ENCODE assay signal across 11 mouse cellular contexts in genomic region chr5:74998716-74999512, GRCm38 (mm10). TPM values are rescaled to one million over a fixed set of nuclear protein-coding genes. Genes with fewer than 3 reads are reported as not detected.
A peak's percentile ranks its signal among the peaks of the same experiment; 100 is the strongest.
DNase-seq lines count a peak whose midpoint lies in the region; ATAC-seq lines count a peak whose summit lies in the region.
"Had no signal": no experiment of that assay in that cellular context is flagged by ENCODE, and none has a peak within 500 bp of the region (broad histone marks: within the 10 kb centered on the region; RNA-seq: fewer than 3 reads in every experiment).

No protein-coding gene starts in this region.

- no peaks in the 10 kb centered on the region for H3K9me3 ChIP-seq in forebrain, embryonic 11.5 days (ENCODE audit: control insufficient read depth, low read length)

- DNase-seq in right cerebral cortex, postnatal 10 days (ENCODE audit: low spot score in 2 of 2) = peak; percentile 44 to 55
- no peak for DNase-seq in right cerebral cortex, postnatal 4 days
- DNase-seq in forebrain, embryonic 11.5 days (ENCODE audit: low spot score) = peak; percentile 84
- DNase-seq in mesoderm, embryonic 11.5 days (ENCODE audit: low read depth, low spot score) = peak; percentile 74
- no peak for DNase-seq in ovary, postnatal 36 days (ENCODE audit: low spot score)
- DNase-seq in gastrocnemius, adult 8-10 months (ENCODE audit: low spot score in 2 of 2) = no peak
- no peak for DNase-seq in liver
- DNase-seq: adrenal gland, postnatal 36 days; cerebellum, postnatal 36 days; gastrocnemius, adult 2 months; heart, postnatal 14 days had no signal

- H3K27ac ChIP-seq in forebrain, embryonic 11.5 days (ENCODE audit: low read depth, low read length) = peak overlapping the region; percentile 55; the same call in 1 of the 2 replicates
- H3K27ac ChIP-seq: gastrocnemius, adult 2 months had no signal

- peaks cover 11% of the 10 kb centered on the region; the same call in 1 of the 2 replicates for H3K4me1 ChIP-seq in forebrain, embryonic 11.5 days (replicated peaks; ENCODE audit: control insufficient read depth, insufficient read depth, low read length)

- 0 out of 2 replicates have a peak overlapping the region, but pooled peaks have one; percentile 2 for H3K4me2 ChIP-seq in forebrain, embryonic 11.5 days (ENCODE audit: low read depth, low read length, severe bottlenecking)

- ATAC-seq in forebrain, embryonic 11.5 days (replicated peaks; ENCODE audit: low FRiP score) = peak; percentile 94

- H3K9ac ChIP-seq in forebrain, embryonic 11.5 days (ENCODE audit: low read length) = no peak overlapping the region

- WGBS in forebrain, embryonic 11.5 days = 11% methylated on average over 12 of the region's 12 CpGs

- peaks cover 3% of the 10 kb centered on the region; the same call in 1 of the 2 replicates for H3K36me3 ChIP-seq in forebrain, embryonic 11.5 days (ENCODE audit: control insufficient read depth, insufficient read depth, low read length)

- no peak overlapping the region for H3K4me3 ChIP-seq in forebrain, embryonic 11.5 days (ENCODE audit: low read depth, low read length)
- H3K4me3 ChIP-seq: gastrocnemius, adult 2 months had no signal

- H3K27me3 ChIP-seq in forebrain, embryonic 11.5 days (ENCODE audit: control insufficient read depth, insufficient read depth, low read length) = peaks cover 56% of the 10 kb centered on the region

RNA-seq across cellular contexts. Expression of gene Chic2, which starts 45.7 kb away (rescaled TPM):
- 42.3 and 53.9 TPM in 2 replicates for polyA plus RNA-seq in forebrain, embryonic 11.5 days (2014; fragmentation: Nextera tagmentation; extraction: Ambion mirVana)
- 10 to 100 TPM; 11.9 to 15.4 (median 13.0) TPM for total RNA-seq in gastrocnemius, adult 8-10 months (2022)

Comparison
In these comparisons a context has a peak if more than half of its experiments do, and no peak if none do; other contexts are left out.
1. DNase-seq: peak in right cerebral cortex, postnatal 10 days (2 of 2), forebrain, embryonic 11.5 days (single experiment) and mesoderm, embryonic 11.5 days (single experiment); none in right cerebral cortex, postnatal 4 days (single experiment), ovary, postnatal 36 days (single experiment), gastrocnemius, adult 8-10 months (0 of 2) and liver (single experiment).